Mouse (Mus musculus): Measurements from ENCODE around the gene Eif4b. TPM values are rescaled to one million over a fixed set of nuclear protein-coding genes. Genes with fewer than 3 reads are reported as not detected.

Eif4b gene
- 54.3 TPM for polyA plus RNA-seq (2014; fragmentation: Illumina TruSeq; extraction: RNeasy Lipid Tissue Mini Kit (QIAGEN cat#74804); ENCODE audit: low read depth, low replicate concordance)

GRCm38 (mm10) chr15:102073559-102074069, at the start of gene Eif4b:
Gene Eif4b, plus strand, starts transcription at chr15:102073773.

GRCm38 (mm10) chr15:102028040-102028439, 45.5 kb upstream of the Eif4b start, which contains the start of gene Krt18:
Gene Krt18, plus strand, starts transcription at chr15:102028180.

GRCm38 (mm10) chr15:102100161-102100981, 26.8 kb downstream of the Eif4b start, which contains the start of gene Tns2:
Gene Tns2, plus strand, starts transcription at chr15:102100413.

GRCm38 (mm10) chr15:102136129-102136758, 62.7 kb downstream of the Eif4b start, which contains the start of gene Spryd3:
Gene Spryd3, minus strand, starts transcription at chr15:102136234.

GRCm38 (mm10) chr15:102144274-102144711, 70.7 kb downstream of the Eif4b start, which contains the start of gene Igfbp6:
Gene Igfbp6, plus strand, starts transcription at chr15:102144362.

Other genes with a start within 250 kb of the Eif4b start
- gene Krt1, start 223.0 kb upstream of the Eif4b start, polyA plus RNA-seq (2014; fragmentation: Illumina TruSeq; extraction: RNeasy Lipid Tissue Mini Kit (QIAGEN cat#74804); ENCODE audit: low read depth, low replicate concordance), result not detected
- 0.24 TPM for gene Krt77, start 204.1 kb upstream of the Eif4b start, polyA plus RNA-seq (2014; fragmentation: Illumina TruSeq; extraction: RNeasy Lipid Tissue Mini Kit (QIAGEN cat#74804); ENCODE audit: low read depth, low replicate concordance)
- gene Krt76, start 180.9 kb upstream of the Eif4b start, polyA plus RNA-seq (2014; fragmentation: Illumina TruSeq; extraction: RNeasy Lipid Tissue Mini Kit (QIAGEN cat#74804); ENCODE audit: low read depth, low replicate concordance), result 0.08 TPM
- gene Krt4, start 149.0 kb upstream of the Eif4b start, polyA plus RNA-seq (2014; fragmentation: Illumina TruSeq; extraction: RNeasy Lipid Tissue Mini Kit (QIAGEN cat#74804); ENCODE audit: low read depth, low replicate concordance), result not detected
- not detected for gene Krt79, start 133.4 kb upstream of the Eif4b start, polyA plus RNA-seq (2014; fragmentation: Illumina TruSeq; extraction: RNeasy Lipid Tissue Mini Kit (QIAGEN cat#74804); ENCODE audit: low read depth, low replicate concordance)
- gene Krt78, start 119.5 kb upstream of the Eif4b start, polyA plus RNA-seq (2014; fragmentation: Illumina TruSeq; extraction: RNeasy Lipid Tissue Mini Kit (QIAGEN cat#74804); ENCODE audit: low read depth, low replicate concordance), result not detected
- 0.46 TPM for gene Krt8, start 69.3 kb upstream of the Eif4b start, polyA plus RNA-seq (2014; fragmentation: Illumina TruSeq; extraction: RNeasy Lipid Tissue Mini Kit (QIAGEN cat#74804); ENCODE audit: low read depth, low replicate concordance)
- not detected for gene Krt18, start 45.6 kb upstream of the Eif4b start, polyA plus RNA-seq (2014; fragmentation: Illumina TruSeq; extraction: RNeasy Lipid Tissue Mini Kit (QIAGEN cat#74804); ENCODE audit: low read depth, low replicate concordance)
- 3.6 TPM for gene Tns2, start 26.6 kb downstream of the Eif4b start, polyA plus RNA-seq (2014; fragmentation: Illumina TruSeq; extraction: RNeasy Lipid Tissue Mini Kit (QIAGEN cat#74804); ENCODE audit: low read depth, low replicate concordance)
- 0.81 TPM for gene Spryd3, start 62.5 kb downstream of the Eif4b start, polyA plus RNA-seq (2014; fragmentation: Illumina TruSeq; extraction: RNeasy Lipid Tissue Mini Kit (QIAGEN cat#74804); ENCODE audit: low read depth, low replicate concordance)
- 0.57 TPM for gene Igfbp6, start 70.6 kb downstream of the Eif4b start, polyA plus RNA-seq (2014; fragmentation: Illumina TruSeq; extraction: RNeasy Lipid Tissue Mini Kit (QIAGEN cat#74804); ENCODE audit: low read depth, low replicate concordance)
- gene Soat2, start 76.8 kb downstream of the Eif4b start, polyA plus RNA-seq (2014; fragmentation: Illumina TruSeq; extraction: RNeasy Lipid Tissue Mini Kit (QIAGEN cat#74804); ENCODE audit: low read depth, low replicate concordance), result not detected
- gene Zfp740, start 129.5 kb downstream of the Eif4b start, polyA plus RNA-seq (2014; fragmentation: Illumina TruSeq; extraction: RNeasy Lipid Tissue Mini Kit (QIAGEN cat#74804); ENCODE audit: low read depth, low replicate concordance), result 10.3 TPM
- gene Csad, start 131.0 kb downstream of the Eif4b start, polyA plus RNA-seq (2014; fragmentation: Illumina TruSeq; extraction: RNeasy Lipid Tissue Mini Kit (QIAGEN cat#74804); ENCODE audit: low read depth, low replicate concordance), result 5.8 TPM
- not detected for gene Itgb7, start 158.2 kb downstream of the Eif4b start, polyA plus RNA-seq (2014; fragmentation: Illumina TruSeq; extraction: RNeasy Lipid Tissue Mini Kit (QIAGEN cat#74804); ENCODE audit: low read depth, low replicate concordance)
- 1.2 TPM for gene Rarg, start 183.7 kb downstream of the Eif4b start, polyA plus RNA-seq (2014; fragmentation: Illumina TruSeq; extraction: RNeasy Lipid Tissue Mini Kit (QIAGEN cat#74804); ENCODE audit: low read depth, low replicate concordance)
- not detected for gene Gm9918, start 196.8 kb downstream of the Eif4b start, polyA plus RNA-seq (2014; fragmentation: Illumina TruSeq; extraction: RNeasy Lipid Tissue Mini Kit (QIAGEN cat#74804); ENCODE audit: low read depth, low replicate concordance)
- 0.20 TPM for gene Mfsd5, start 205.7 kb downstream of the Eif4b start, polyA plus RNA-seq (2014; fragmentation: Illumina TruSeq; extraction: RNeasy Lipid Tissue Mini Kit (QIAGEN cat#74804); ENCODE audit: low read depth, low replicate concordance)
- 5.2 TPM for gene Espl1, start 222.5 kb downstream of the Eif4b start, polyA plus RNA-seq (2014; fragmentation: Illumina TruSeq; extraction: RNeasy Lipid Tissue Mini Kit (QIAGEN cat#74804); ENCODE audit: low read depth, low replicate concordance)

Data from testis, adult 10 weeks (tissue).